Mouse (Mus musculus) midbrain, embryonic 15.5 days (tissue): ENCODE results near the gene Slc25a41. TPM values are rescaled to one million over a fixed set of nuclear protein-coding genes. Genes with fewer than 3 reads are reported as not detected.

Source experiments
- ATAC-seq: fragments of 200-750 bp; cut with Nextera tagmentation; replicated peaks from 2 replicates; pipeline ENCODE4 v1.8.0; 2017; ENCODE audit warnings: moderate TSS enrichment
- H3K27ac ChIP-seq: fragments of 300-500 bp; sonication (generic); 2 replicates; pipeline ENCODE4 v1.5.1; 2015; ENCODE audit warnings: mild to moderate bottlenecking, inconsistent platforms
- H3K27me3 ChIP-seq: fragments of 300-500 bp; sonication (generic); replicated peaks from 2 replicates; pipeline ENCODE4 v1.6.1; 2015; ENCODE audit warnings: inconsistent platforms
- H3K36me3 ChIP-seq: fragments of 300-500 bp; sonication (generic); replicated peaks from 2 replicates; pipeline ENCODE4 v1.6.1; 2015; ENCODE audit warnings: inconsistent platforms
- H3K4me1 ChIP-seq: fragments of 300-500 bp; sonication (generic); 2 replicates; pipeline ENCODE4 v1.6.1; 2015; ENCODE audit warnings: inconsistent platforms
- H3K4me2 ChIP-seq: fragments of 300-500 bp; sonication (generic); 2 replicates; pipeline ENCODE4 v1.6.1; 2015; ENCODE audit warnings: inconsistent platforms, mild to moderate bottlenecking, moderate library complexity
- H3K4me3 ChIP-seq: fragments of 300-500 bp; sonication (generic); 2 replicates; pipeline ENCODE4 v1.5.1; 2015; ENCODE audit warnings: mild to moderate bottlenecking, inconsistent platforms
- H3K9ac ChIP-seq: fragments of 300-500 bp; sonication (generic); 2 replicates; pipeline ENCODE4 v1.6.1; 2015; ENCODE audit warnings: mild to moderate bottlenecking, inconsistent platforms
- H3K9me3 ChIP-seq: fragments of 300-500 bp; sonication (generic); 2 replicates; pipeline ENCODE4 v1.6.1; 2016; ENCODE audit warnings: inconsistent platforms
- WGBS: fragments of 180-500 bp; shearing (Covaris S2); methylation state at CpG from one replicate; pipeline ENCODE4 v1.1.7; 2015; ENCODE audit warnings: mixed read lengths; 5-methylcytosine and 5-hydroxymethylcytosine counted together
- polyA plus RNA-seq: library from polyadenylated mRNA; unstranded; fragments of >200 nt; fragmentation: Nextera tagmentation; extraction: Ambion mirVana; gene quantifications from 2 replicates; pipeline ENCODE4 v1.2.1, GENCODE M21; 2015

The Slc25a41 gene
- polyA plus RNA-seq, 1 experiment from 2014 or later: not detected

DNA sequence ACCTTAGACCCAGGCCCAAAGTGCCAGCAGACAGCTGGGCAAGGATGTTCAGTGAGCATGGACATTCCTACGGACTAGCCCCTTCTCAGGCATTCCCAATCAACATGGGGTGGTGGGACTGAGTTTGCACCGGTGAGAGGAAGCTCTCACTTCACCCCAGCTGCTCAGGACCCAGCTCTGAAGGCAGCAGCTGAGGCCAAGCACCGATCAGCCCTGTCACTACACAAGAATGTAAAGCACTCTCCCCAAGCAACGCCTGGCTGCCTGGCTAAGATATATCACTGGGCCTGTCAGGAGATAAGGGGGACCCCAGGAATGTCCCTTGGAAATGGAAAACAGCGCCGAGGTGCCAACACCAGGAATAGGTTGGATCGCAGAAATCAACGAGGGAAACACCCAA lies 40.2 kb downstream of the Slc25a41 start:
- H3K9ac ChIP-seq: no peak overlapping the region
- 83% methylated on average over 8 of the region's 8 CpGs for WGBS
- H3K27me3 ChIP-seq: no peaks in the 10 kb centered on the region
- peaks cover 15% of the 10 kb centered on the region for H3K4me1 ChIP-seq
- ATAC-seq: no peak
- H3K36me3 ChIP-seq: peaks cover 27% of the 10 kb centered on the region
- H3K4me2 ChIP-seq: no peak overlapping the region
- H3K4me3 ChIP-seq: no peak overlapping the region
- no peak overlapping the region for H3K27ac ChIP-seq
- no peaks in the 10 kb centered on the region for H3K9me3 ChIP-seq

DNA sequence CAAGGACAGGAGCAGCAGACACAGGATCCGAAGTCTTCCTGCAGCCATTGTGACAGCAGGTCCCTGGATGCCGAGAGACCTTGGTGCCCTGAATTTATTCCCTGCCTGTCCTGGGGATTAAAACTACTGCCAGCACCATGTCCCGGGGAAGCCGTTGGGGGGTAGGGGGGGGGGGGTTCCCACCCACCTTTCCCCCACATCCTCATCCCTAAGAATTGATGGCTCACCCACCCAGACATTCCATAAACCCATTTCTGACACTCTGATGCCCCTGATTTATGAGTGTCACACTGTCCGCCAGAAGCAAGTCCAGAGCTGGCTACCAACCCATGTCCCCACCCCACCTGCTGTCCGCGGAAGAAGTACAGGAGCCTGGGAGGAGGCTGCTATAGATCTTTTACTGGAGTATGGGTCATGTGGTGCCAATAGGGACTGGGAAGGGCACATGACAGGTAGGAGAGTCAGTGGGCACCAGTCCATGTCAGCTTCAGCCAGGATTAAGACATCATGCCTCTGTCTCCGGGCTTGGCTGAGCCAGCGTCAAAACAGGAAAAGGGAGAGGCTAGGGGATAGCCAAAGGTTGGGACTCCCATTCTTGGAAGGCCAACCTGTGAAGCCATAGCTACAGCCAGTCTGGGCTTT lies 41.4 kb downstream of the Slc25a41 start, which contains the start of gene Pspn:
TSS of gene Pspn (minus strand) at position 51 of the 642 bp plus-strand sequence.
- Histone ChIP-seq H3K4me2 (no peak within 1 kb of the TSS), H3K9ac (no peak within 1 kb of the TSS), H3K4me1 (peaks cover 15% of the 10 kb centered on the region), H3K27ac (no peak within 1 kb of the TSS), H3K9me3 (no peaks in the 10 kb centered on the region), H3K36me3 (peaks cover 24% of the 10 kb centered on the region), H3K4me3 (no peak within 1 kb of the TSS), H3K27me3 (no peaks in the 10 kb centered on the region)
- WGBS: 85% methylated on average over 9 of the region's 9 CpGs
- ATAC-seq: no peak

DNA sequence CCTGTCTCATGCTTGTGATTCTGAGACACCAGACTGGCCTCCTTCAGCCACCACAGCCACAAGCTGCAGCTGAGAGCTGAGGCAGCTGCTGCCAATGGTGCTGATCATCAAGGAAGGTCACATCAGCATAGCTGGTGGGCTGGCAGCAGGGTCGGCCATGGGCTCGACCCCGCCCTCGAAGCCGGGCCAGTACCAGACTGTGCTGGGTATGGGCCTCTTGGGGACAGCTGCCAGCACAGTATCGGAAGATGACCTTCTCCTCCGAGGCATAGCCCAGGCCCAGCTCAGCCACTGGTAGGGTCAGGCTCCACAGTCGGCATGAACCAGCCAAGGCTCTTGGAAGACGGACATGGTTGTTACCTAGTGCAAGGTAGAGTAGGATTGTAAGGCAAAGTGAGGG lies 42.0 kb downstream of the Slc25a41 start:
- H3K4me1 ChIP-seq: peaks cover 15% of the 10 kb centered on the region
- no peak overlapping the region for H3K4me2 ChIP-seq
- H3K27ac ChIP-seq: no peak overlapping the region
- 89% methylated on average over 9 of the region's 9 CpGs for WGBS
- peaks cover 26% of the 10 kb centered on the region for H3K36me3 ChIP-seq
- H3K9ac ChIP-seq: no peak overlapping the region
- H3K9me3 ChIP-seq: no peaks in the 10 kb centered on the region
- ATAC-seq: no peak
- H3K27me3 ChIP-seq: no peaks in the 10 kb centered on the region
- H3K4me3 ChIP-seq: no peak overlapping the region

DNA sequence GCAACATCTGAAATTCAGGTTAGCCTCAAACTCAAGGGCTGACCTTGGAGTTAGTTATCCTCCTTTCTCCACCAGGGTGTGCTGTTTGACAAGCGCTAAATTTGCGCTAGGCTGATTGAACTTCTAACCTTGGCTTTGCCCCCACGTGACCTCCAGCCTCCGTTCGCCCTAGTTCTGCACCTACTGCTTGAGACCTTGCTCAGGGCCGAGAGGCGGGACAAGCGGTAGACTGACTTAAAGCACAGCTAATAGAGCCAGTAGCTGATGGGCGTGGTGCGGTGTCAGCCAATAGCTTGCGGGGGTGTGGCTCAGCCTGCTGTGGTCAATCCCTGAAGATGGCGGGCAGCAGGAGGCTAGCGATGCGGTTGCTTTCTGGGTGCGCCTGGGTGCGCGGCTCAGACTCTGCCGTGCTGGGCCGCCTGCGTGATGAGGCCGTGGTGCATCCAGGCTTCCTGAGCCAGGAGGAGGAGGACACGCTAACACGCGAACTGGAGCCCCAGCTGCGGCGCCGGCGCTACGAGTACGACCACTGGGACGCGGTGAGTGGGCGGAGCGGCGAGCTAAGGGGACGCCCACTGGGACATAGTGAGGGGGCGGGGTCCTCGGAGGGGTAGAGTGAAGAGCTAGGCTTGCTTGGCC lies 44.3 kb downstream of the Slc25a41 start, which contains the start of gene Alkbh7:
TSS of gene Alkbh7 (plus strand) at position 311 of the 639 bp plus-strand sequence.
- peak; percentile 98 for ATAC-seq
- Histone ChIP-seq H3K9ac (peak within 1 kb of the TSS; percentile 84), H3K27me3 (no peaks in the 10 kb centered on the region), H3K36me3 (peaks cover 33% of the 10 kb centered on the region), H3K4me1 (peaks cover 15% of the 10 kb centered on the region), H3K9me3 (no peaks in the 10 kb centered on the region), H3K4me3 (peak within 1 kb of the TSS; percentile 79), H3K4me2 (peak within 1 kb of the TSS; percentile 57), H3K27ac (peak within 1 kb of the TSS; percentile 86)
- WGBS: under 1% methylated on average over 38 of the region's 38 CpGs

DNA sequence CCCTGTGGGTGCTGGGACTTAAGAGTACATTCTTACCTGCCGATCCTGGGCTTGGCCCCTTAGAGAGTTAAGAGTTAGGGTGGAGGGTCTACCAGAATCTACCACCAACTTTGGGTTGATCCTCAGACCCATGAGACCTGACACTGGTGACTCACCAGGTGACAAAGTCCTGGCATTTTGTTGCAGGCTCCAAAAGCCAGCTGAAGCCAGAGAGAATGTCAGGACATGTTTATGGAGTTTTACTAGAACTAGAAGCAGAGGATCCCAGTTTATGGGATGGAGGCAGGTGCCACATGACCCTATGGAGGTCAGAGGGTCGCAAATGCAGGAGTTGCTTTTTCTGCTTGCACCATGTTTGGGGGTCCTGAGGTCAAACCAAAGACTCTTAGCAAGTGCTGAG lies 44.9 kb downstream of the Slc25a41 start:
- peak overlapping the region; percentile 79; the same call in 1 of the 2 replicates for H3K4me3 ChIP-seq
- peak overlapping the region; percentile 57 for H3K4me2 ChIP-seq
- peaks cover 20% of the 10 kb centered on the region for H3K4me1 ChIP-seq
- no peak overlapping the region for H3K27ac ChIP-seq
- 0 out of 2 replicates have a peak, but pooled peaks have one; percentile 0 for ATAC-seq
- H3K9ac ChIP-seq: no peak overlapping the region
- H3K27me3 ChIP-seq: no peaks in the 10 kb centered on the region
- H3K36me3 ChIP-seq: peaks cover 33% of the 10 kb centered on the region
- 75% methylated on average over 2 of the region's 2 CpGs for WGBS
- no peaks in the 10 kb centered on the region for H3K9me3 ChIP-seq

DNA sequence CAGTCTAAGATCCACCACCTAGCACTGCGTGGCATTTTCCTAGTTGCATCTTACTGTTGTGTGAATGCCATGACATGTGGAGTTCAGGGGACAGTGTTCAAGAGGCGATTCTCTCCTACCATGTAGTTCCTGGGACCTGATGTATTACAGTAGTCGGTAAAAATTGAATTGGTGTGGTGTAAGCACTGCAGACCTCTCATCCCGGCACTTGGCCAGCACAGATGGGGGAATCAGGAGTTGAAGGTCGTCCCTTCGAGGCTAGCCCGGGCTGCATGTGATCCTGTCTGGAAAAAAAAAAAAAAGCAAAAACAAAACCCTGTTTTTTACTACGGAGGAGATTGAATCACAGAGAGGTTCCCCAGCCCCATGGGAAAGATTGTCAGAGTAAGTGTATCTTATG lies 46.4 kb downstream of the Slc25a41 start:
- Histone ChIP-seq H3K4me2 (no peak overlapping the region), H3K9me3 (no peaks in the 10 kb centered on the region), H3K4me1 (peaks cover 27% of the 10 kb centered on the region), H3K27ac (no peak overlapping the region), H3K4me3 (no peak overlapping the region), H3K27me3 (no peaks in the 10 kb centered on the region), H3K9ac (no peak overlapping the region), H3K36me3 (peaks cover 33% of the 10 kb centered on the region)
- WGBS: 93% methylated on average over 8 of the region's 8 CpGs
- ATAC-seq: no peak

DNA sequence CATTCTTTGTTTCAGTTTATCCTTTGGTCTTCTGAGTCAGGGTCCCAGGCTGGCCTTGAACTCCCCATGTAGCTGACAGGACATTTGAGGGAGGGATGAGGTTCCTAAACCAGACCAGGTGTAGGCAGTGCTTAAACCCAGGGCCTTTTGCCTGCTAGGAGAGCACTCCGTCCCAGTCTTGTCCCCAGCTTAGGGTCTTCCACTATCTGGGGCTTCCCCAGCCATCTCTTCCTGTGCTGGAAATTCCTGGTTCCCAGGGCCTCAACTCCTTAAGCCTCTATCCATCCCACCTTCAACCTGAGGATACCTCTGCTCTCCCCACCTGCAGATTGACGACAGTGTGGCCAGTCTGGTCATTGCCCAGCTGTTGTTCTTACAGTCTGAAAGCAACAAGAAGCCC lies 50.5 kb downstream of the Slc25a41 start:
- ATAC-seq: no peak
- peak overlapping the region; percentile 88 for H3K9ac ChIP-seq
- H3K9me3 ChIP-seq: no peaks in the 10 kb centered on the region
- no peaks in the 10 kb centered on the region for H3K27me3 ChIP-seq
- H3K4me3 ChIP-seq: peak overlapping the region; percentile 87
- H3K4me1 ChIP-seq: peaks cover 16% of the 10 kb centered on the region
- peaks cover 29% of the 10 kb centered on the region for H3K36me3 ChIP-seq
- WGBS: 78% methylated on average over 2 of the region's 2 CpGs
- H3K27ac ChIP-seq: no peak overlapping the region
- peak overlapping the region; percentile 66 for H3K4me2 ChIP-seq

DNA sequence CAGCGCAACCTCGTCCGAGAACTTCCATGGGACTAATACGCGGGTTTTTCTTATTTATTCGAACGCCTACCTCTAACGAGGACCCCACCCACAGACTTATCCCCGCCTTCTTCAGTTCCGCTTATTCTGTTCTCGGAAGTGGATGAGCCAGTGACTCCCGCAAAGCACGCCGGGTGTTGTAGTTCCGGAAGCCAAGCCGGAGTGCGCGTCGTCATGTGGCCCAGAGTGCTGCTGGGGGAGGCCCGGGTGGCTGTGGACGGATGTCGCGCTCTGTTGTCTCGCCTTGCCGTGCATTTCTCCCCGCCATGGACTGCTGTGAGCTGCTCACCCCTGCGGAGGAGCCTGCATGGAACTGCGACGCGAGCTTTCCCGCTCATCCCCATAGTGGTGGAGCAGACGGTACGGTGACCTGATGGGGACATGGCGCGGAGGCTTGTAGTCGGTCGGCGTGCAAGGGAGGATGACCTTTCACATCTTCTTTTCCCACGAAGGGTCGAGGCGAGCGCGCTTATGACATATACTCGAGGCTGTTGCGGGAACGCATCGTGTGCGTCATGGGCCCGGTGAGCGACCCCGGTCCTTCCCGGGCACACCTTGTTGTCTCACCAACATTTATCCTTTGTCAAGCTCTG lies 51.2 kb downstream of the Slc25a41 start, which contains the start of gene Clpp:
TSS of gene Clpp (plus strand) at position 191 of the 632 bp plus-strand sequence.
- Histone ChIP-seq H3K27me3 (no peaks in the 10 kb centered on the region), H3K9ac (peak within 1 kb of the TSS; percentile 88)
- WGBS: 0% methylated on average over 52 of the region's 52 CpGs

DNA sequence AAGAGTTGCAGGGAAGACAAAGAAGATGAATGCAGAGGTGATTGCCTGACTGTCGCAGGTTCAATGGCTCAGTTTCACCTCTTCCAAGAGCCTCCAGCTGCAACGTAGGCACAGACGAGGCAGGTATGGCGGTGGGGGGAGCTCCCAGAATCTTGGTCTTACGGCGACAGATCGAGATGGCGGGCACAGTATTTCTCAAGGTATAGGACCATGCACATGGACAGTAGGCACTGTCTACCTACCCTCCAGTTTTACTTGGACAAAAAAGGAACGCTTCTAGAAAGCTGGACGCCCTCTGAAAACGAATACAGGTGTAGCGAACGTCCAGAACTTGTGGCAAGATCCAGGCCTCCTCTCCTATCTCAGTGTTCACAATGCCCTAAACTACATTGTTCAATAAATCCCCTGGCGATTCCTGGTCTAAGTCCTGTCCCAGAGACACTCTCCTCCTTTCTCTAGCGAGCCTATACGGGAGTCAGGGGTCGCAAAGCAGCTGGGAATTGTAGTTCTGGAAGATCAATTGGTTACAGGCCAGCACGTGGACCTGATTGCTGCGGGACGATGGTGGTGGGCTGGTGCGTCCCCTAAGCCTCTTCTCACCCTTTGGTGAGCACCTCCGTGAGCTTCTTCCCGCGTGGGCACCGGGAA lies 51.9 kb downstream of the Slc25a41 start:
- no peaks in the 10 kb centered on the region for H3K9me3 ChIP-seq
- ATAC-seq: peak; percentile 95
- H3K4me3 ChIP-seq: peak overlapping the region; percentile 87
- H3K36me3 ChIP-seq: peaks cover 19% of the 10 kb centered on the region
- H3K9ac ChIP-seq: peak overlapping the region; percentile 88
- H3K4me1 ChIP-seq: peaks cover 16% of the 10 kb centered on the region
- WGBS: 2% methylated on average over 25 of the region's 25 CpGs
- no peaks in the 10 kb centered on the region for H3K27me3 ChIP-seq
- H3K4me2 ChIP-seq: peak overlapping the region; percentile 66
- peak overlapping the region; percentile 90 for H3K27ac ChIP-seq

More for the DNA sequence above, 51.2 kb downstream of the Slc25a41 start, which contains the start of gene Clpp:
- H3K36me3 ChIP-seq: peaks cover 24% of the 10 kb centered on the region
- H3K9me3 ChIP-seq: no peaks in the 10 kb centered on the region
- ATAC-seq: peak; percentile 97
- H3K4me2 ChIP-seq: peak within 1 kb of the TSS; percentile 66
- peaks cover 16% of the 10 kb centered on the region for H3K4me1 ChIP-seq
- peak within 1 kb of the TSS; percentile 87 for H3K4me3 ChIP-seq
- H3K27ac ChIP-seq: peak within 1 kb of the TSS; percentile 90

DNA sequence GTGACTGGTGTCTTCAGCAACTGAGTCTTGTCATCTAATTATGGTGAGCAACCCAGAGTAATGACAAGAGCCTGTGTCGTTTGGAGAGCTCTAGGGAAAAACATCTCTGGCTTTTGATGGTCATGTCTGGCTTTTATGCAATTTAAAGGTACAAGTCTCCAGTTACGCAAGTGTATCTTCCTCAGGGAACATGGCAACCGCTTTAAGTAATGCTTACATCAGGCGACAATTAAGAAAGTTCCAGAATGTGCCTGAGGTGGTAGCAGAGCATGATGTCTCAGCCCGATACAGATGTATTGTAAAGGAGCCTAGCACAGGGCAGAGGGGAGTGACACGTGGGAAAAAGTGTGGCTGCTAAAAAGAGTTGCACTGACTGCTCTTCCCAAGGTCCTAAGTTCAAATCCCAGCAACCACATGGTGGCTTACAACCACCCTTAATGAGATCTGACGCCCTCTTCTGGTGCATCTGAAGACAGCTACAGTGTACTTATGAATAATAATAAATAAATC lies 52.5 kb downstream of the Slc25a41 start:
- no peak for ATAC-seq
- Histone ChIP-seq H3K9me3 (no peaks in the 10 kb centered on the region), H3K27me3 (no peaks in the 10 kb centered on the region), H3K4me1 (peaks cover 16% of the 10 kb centered on the region), H3K4me3 (peak overlapping the region; percentile 87), H3K4me2 (peak overlapping the region; percentile 66), H3K27ac (peak overlapping the region; percentile 90), H3K36me3 (peaks cover 13% of the 10 kb centered on the region), H3K9ac (peak overlapping the region; percentile 88; the same call in 1 of the 2 replicates)
- 74% methylated on average over 7 of the region's 7 CpGs for WGBS

DNA sequence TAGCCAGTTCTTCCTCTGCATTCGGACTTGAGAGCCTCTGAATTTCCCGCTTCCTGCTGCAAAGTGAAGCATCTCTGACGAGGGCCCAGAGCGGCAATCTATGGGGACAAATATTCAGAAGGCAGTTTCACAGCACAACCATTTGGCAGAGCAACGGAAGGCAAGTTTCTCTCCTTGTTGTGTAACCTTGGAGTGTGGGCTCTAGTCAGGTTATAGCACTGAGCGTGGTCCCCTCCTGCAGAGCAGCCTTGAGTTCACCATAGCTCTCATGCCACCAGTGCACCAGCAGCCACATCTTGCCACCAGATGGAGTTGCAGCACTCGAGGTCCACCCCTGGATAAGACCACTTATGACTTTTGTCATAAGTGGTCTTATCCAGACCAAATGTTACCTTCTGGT lies 53.0 kb downstream of the Slc25a41 start:
- H3K9me3 ChIP-seq: no peaks in the 10 kb centered on the region
- no peak overlapping the region for H3K4me2 ChIP-seq
- H3K4me3 ChIP-seq: no peak overlapping the region
- H3K4me1 ChIP-seq: peaks cover 16% of the 10 kb centered on the region
- no peak overlapping the region for H3K27ac ChIP-seq
- ATAC-seq: no peak
- H3K27me3 ChIP-seq: no peaks in the 10 kb centered on the region
- H3K36me3 ChIP-seq: peaks cover 8% of the 10 kb centered on the region; the same call in 1 of the 2 replicates
- WGBS: 87% methylated on average over 7 of the region's 7 CpGs
- no peak overlapping the region for H3K9ac ChIP-seq
